Mouse (Mus musculus) G1E (cell line): ENCODE data around the gene Kansl2.

Experiments used
- CTCF ChIP-seq: IDR thresholded peaks from 2 replicates; pipeline ENCODE4 v1.5.1; 2012; ENCODE audit warnings: low read depth, low read length, inconsistent platforms, mixed read lengths
- GATA1 ChIP-seq: IDR thresholded peaks from 2 replicates; pipeline ENCODE4 v1.6.1; 2012; ENCODE audit warnings: borderline replicate concordance, low read length, inconsistent platforms, mixed read lengths
- GATA2 ChIP-seq: IDR thresholded peaks from 2 replicates; pipeline ENCODE4 v1.6.1; 2012; ENCODE audit warnings: low read depth, low read length, inconsistent platforms, borderline replicate concordance
- POLR2AphosphoS5 ChIP-seq: IDR thresholded peaks from 2 replicates; pipeline ENCODE4 v1.6.1; 2012; ENCODE audit warnings: low read depth, low read length, inconsistent platforms; ENCODE audit not compliant: insufficient replicate concordance
- TAL1 ChIP-seq: conservative IDR thresholded peaks from 2 replicates; pipeline ENCODE4 v1.6.1; 2012; ENCODE audit warnings: low read depth, low read length, inconsistent platforms, mixed read lengths

GRCm38 (mm10) chr15:98506253-98506957, 27.7 kb downstream of the Kansl2 start:
- TF ChIP-seq CTCF (no peak), GATA1 (no peak), TAL1 (no peak), POLR2AphosphoS5 (no peak), GATA2 (no peak)
